Mouse (Mus musculus): ENCODE data around the gene H2-Eb1. TPM values are rescaled to one million over a fixed set of nuclear protein-coding genes. Genes with fewer than 3 reads are reported as not detected.
"Not testable (repeated sequence)": the region's sequence is repeated elsewhere in the genome, so short reads cannot be mapped to it uniquely, and the experiment has no call there.

The H2-Eb1 gene
- polyA plus RNA-seq, 1 experiment, result 174 TPM

- Histone ChIP-seq H3K4me3 (ENCODE audit: insufficient read depth, low read depth, low read length) (no peak overlapping the region), H3K27ac (ENCODE audit: insufficient read depth, low read depth, low read length) (no peak overlapping the region), H3K4me1 (ENCODE audit: control insufficient read depth, insufficient read depth, low read length) (no peaks in the 10 kb centered on the region), H3K27me3 (replicated peaks; ENCODE audit: control insufficient read depth, insufficient read depth, low read length) (no peaks in the 10 kb centered on the region), H3K36me3 (ENCODE audit: control insufficient read depth, insufficient read depth, low read length) (no peaks in the 10 kb centered on the region)
- TF ChIP-seq POLR2A (IDR thresholded peaks at IDR 0.05; ENCODE audit: low read depth, low read length) (no peak), CTCF (conservative IDR thresholded peaks at IDR 0.05; ENCODE audit: insufficient read depth, insufficient read length, low read depth, low read length) (no peak)
- no peak for DNase-seq
Observed at GRCm38 (mm10) chr17:34307216-34307615, 1.5 kb downstream of the H2-Eb1 start.

GRCm38 (mm10) chr17:34308161-34308560 is 2.5 kb downstream of the H2-Eb1 start:
- H3K36me3 ChIP-seq (ENCODE audit: control insufficient read depth, insufficient read depth, low read length), result no peaks in the 10 kb centered on the region
- no peak for TF ChIP-seq CTCF (conservative IDR thresholded peaks at IDR 0.05; ENCODE audit: insufficient read depth, insufficient read length, low read depth, low read length)
- TF ChIP-seq POLR2A (IDR thresholded peaks at IDR 0.05; ENCODE audit: low read depth, low read length), result no peak
- peak overlapping the region; percentile 9; the same call in 1 of the 2 replicates for H3K4me3 ChIP-seq (ENCODE audit: insufficient read depth, low read depth, low read length)
- no peak for DNase-seq
- H3K4me1 ChIP-seq (ENCODE audit: control insufficient read depth, insufficient read depth, low read length), result no peaks in the 10 kb centered on the region
- 84% methylated on average over 4 of the region's 4 CpGs for WGBS
- no peak overlapping the region for H3K27ac ChIP-seq (ENCODE audit: insufficient read depth, low read depth, low read length)
- H3K27me3 ChIP-seq (replicated peaks; ENCODE audit: control insufficient read depth, insufficient read depth, low read length), result no peaks in the 10 kb centered on the region

DNA sequence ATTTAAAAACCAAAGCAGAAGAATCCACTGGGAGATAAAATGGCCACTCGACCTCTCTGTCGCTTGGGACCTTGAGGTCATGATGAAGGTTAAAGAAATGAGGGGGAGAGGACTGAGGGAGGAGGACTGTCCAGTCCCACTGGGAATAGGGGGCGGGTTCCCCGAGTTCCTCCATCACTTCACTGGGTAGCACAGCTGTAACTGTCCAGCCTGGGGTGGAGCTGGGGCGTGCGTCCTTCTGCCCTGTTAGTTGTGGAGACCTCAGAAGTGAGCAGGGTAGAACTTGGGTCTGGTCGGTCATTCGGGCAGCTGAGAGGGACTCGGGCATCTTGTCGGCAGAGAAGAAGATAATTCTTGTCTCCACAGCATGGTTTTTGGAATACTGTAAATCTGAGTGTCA is 3.6 kb downstream of the H2-Eb1 start:
- Histone ChIP-seq H3K36me3 (ENCODE audit: control insufficient read depth, insufficient read depth, low read length) (no peaks in the 10 kb centered on the region), H3K4me1 (ENCODE audit: control insufficient read depth, insufficient read depth, low read length) (no peaks in the 10 kb centered on the region), H3K27me3 (replicated peaks; ENCODE audit: control insufficient read depth, insufficient read depth, low read length) (no peaks in the 10 kb centered on the region), H3K4me3 (ENCODE audit: insufficient read depth, low read depth, low read length) (peak overlapping the region; percentile 73), H3K27ac (ENCODE audit: insufficient read depth, low read depth, low read length) (peak overlapping the region; percentile 52; the same call in 1 of the 2 replicates)
- 24% methylated on average over 10 of the region's 10 CpGs for WGBS
- TF ChIP-seq CTCF (conservative IDR thresholded peaks at IDR 0.05; ENCODE audit: insufficient read depth, insufficient read length, low read depth, low read length) (no peak), POLR2A (IDR thresholded peaks at IDR 0.05; ENCODE audit: low read depth, low read length) (no peak)
- peak; percentile 18 for DNase-seq

- Histone ChIP-seq H3K4me3 (ENCODE audit: insufficient read depth, low read depth, low read length) (peak overlapping the region; percentile 73), H3K27ac (ENCODE audit: insufficient read depth, low read depth, low read length) (peak overlapping the region; percentile 52; the same call in 1 of the 2 replicates), H3K4me1 (ENCODE audit: control insufficient read depth, insufficient read depth, low read length) (no peaks in the 10 kb centered on the region), H3K27me3 (replicated peaks; ENCODE audit: control insufficient read depth, insufficient read depth, low read length) (no peaks in the 10 kb centered on the region), H3K36me3 (ENCODE audit: control insufficient read depth, insufficient read depth, low read length) (no peaks in the 10 kb centered on the region)
- WGBS, result 24% methylated on average over 38 of the region's 38 CpGs
- TF ChIP-seq POLR2A (IDR thresholded peaks at IDR 0.05; ENCODE audit: low read depth, low read length) (peak; percentile 34), CTCF (conservative IDR thresholded peaks at IDR 0.05; ENCODE audit: insufficient read depth, insufficient read length, low read depth, low read length) (no peak)
- DNase-seq, result peak; percentile 83
Observed at GRCm38 (mm10) chr17:34309683-34310385, 4.2 kb downstream of the H2-Eb1 start.

GRCm38 (mm10) chr17:34310526-34310925 is 4.9 kb downstream of the H2-Eb1 start:
- not testable (repeated sequence) for H3K27me3 ChIP-seq (replicated peaks; ENCODE audit: control insufficient read depth, insufficient read depth, low read length); H3K4me3 ChIP-seq (ENCODE audit: insufficient read depth, low read depth, low read length); H3K27ac ChIP-seq (ENCODE audit: insufficient read depth, low read depth, low read length); H3K4me1 ChIP-seq (ENCODE audit: control insufficient read depth, insufficient read depth, low read length); DNase-seq; H3K36me3 ChIP-seq (ENCODE audit: control insufficient read depth, insufficient read depth, low read length)
- 69% methylated on average over 3 of the region's 3 CpGs for WGBS

DNA sequence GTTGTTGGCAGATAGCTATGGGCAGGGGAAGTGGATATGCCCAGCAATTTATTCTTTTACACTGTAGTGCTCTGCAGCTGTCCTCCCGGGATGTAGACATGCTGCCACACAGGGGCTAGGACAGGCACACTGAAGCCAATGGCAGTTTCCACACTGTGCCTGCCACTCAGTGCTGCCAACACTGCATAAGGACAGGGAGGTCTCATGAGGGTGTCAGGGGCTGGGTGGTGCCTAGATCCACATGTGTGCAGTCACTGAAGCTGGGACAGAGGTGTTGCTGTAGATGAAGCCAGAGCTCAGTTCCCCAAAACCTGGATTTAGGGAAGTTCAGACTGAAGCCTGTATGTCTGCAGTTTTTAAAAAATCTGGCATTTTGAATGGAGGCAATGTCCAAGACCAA is 6.5 kb downstream of the H2-Eb1 start:
- no peaks in the 10 kb centered on the region for H3K36me3 ChIP-seq (ENCODE audit: control insufficient read depth, insufficient read depth, low read length)
- WGBS, result 62% methylated on average over 1 of the region's 1 CpGs
- H3K27ac ChIP-seq (ENCODE audit: insufficient read depth, low read depth, low read length), result no peak overlapping the region
- H3K4me3 ChIP-seq (ENCODE audit: insufficient read depth, low read depth, low read length), result no peak overlapping the region
- no peak for DNase-seq
- H3K4me1 ChIP-seq (ENCODE audit: control insufficient read depth, insufficient read depth, low read length), result no peaks in the 10 kb centered on the region
- H3K27me3 ChIP-seq (replicated peaks; ENCODE audit: control insufficient read depth, insufficient read depth, low read length), result no peaks in the 10 kb centered on the region
- no peak for TF ChIP-seq CTCF (conservative IDR thresholded peaks at IDR 0.05; ENCODE audit: insufficient read depth, insufficient read length, low read depth, low read length)
- TF ChIP-seq POLR2A (IDR thresholded peaks at IDR 0.05; ENCODE audit: low read depth, low read length), result no peak

- Histone ChIP-seq H3K27ac (ENCODE audit: insufficient read depth, low read depth, low read length) (no peak overlapping the region), H3K4me3 (ENCODE audit: insufficient read depth, low read depth, low read length) (no peak overlapping the region), H3K36me3 (ENCODE audit: control insufficient read depth, insufficient read depth, low read length) (no peaks in the 10 kb centered on the region), H3K27me3 (replicated peaks; ENCODE audit: control insufficient read depth, insufficient read depth, low read length) (no peaks in the 10 kb centered on the region), H3K4me1 (ENCODE audit: control insufficient read depth, insufficient read depth, low read length) (no peaks in the 10 kb centered on the region)
- WGBS, result 35% methylated on average over 3 of the region's 3 CpGs
- peak; percentile 70 for DNase-seq
- TF ChIP-seq POLR2A (IDR thresholded peaks at IDR 0.05; ENCODE audit: low read depth, low read length) (no peak), CTCF (conservative IDR thresholded peaks at IDR 0.05; ENCODE audit: insufficient read depth, insufficient read length, low read depth, low read length) (peak; percentile 96)
Observed at GRCm38 (mm10) chr17:34313393-34313792, 7.7 kb downstream of the H2-Eb1 start.

Data from kidney, adult 2 months (tissue).